Mouse (Mus musculus): ENCODE data around the gene Ccdc103. TPM values are rescaled to one million over a fixed set of nuclear protein-coding genes. Genes with fewer than 3 reads are reported as not detected.
A peak's percentile ranks its signal among the peaks of the same experiment; 100 is the strongest.

The Ccdc103 gene
- polyA plus RNA-seq, 1 experiment from 2014 or later = 2.3 TPM

- Histone ChIP-seq H3K27me3 (ENCODE audit: control insufficient read depth, insufficient read depth, low read length) (peaks cover 14% of the 10 kb centered on the region; the same call in 1 of the 2 replicates), H3K4me2 (ENCODE audit: low read depth, low read length, severe bottlenecking) (no peak overlapping the region), H3K36me3 (ENCODE audit: control insufficient read depth, insufficient read depth, low read length) (no peaks in the 10 kb centered on the region), H3K4me1 (replicated peaks; ENCODE audit: control insufficient read depth, insufficient read depth, low read length) (peaks cover 2% of the 10 kb centered on the region; the same call in 1 of the 2 replicates), H3K4me3 (ENCODE audit: low read depth, low read length) (no peak overlapping the region), H3K9ac (ENCODE audit: low read length) (no peak overlapping the region), H3K27ac (ENCODE audit: low read depth, low read length) (no peak overlapping the region), H3K9me3 (ENCODE audit: control insufficient read depth, low read length) (no peaks in the 10 kb centered on the region)
- WGBS = 81% methylated on average over 20 of the region's 20 CpGs
- ATAC-seq (replicated peaks; ENCODE audit: low FRiP score) (no peak), DNase-seq (ENCODE audit: low spot score) (no peak)
Measured at GRCm38 (mm10) chr11:102896641-102897040, 15.6 kb downstream of the Ccdc103 start.

GRCm38 (mm10) chr11:102898408-102898807 lies 17.4 kb downstream of the Ccdc103 start:
- no peaks in the 10 kb centered on the region for H3K9me3 ChIP-seq (ENCODE audit: control insufficient read depth, low read length)
- peaks cover 7% of the 10 kb centered on the region; the same call in 1 of the 2 replicates for H3K27me3 ChIP-seq (ENCODE audit: control insufficient read depth, insufficient read depth, low read length)
- H3K27ac ChIP-seq (ENCODE audit: low read depth, low read length) = no peak overlapping the region
- no peak overlapping the region for H3K4me3 ChIP-seq (ENCODE audit: low read depth, low read length)
- no peaks in the 10 kb centered on the region for H3K4me1 ChIP-seq (replicated peaks; ENCODE audit: control insufficient read depth, insufficient read depth, low read length)
- ATAC-seq (replicated peaks; ENCODE audit: low FRiP score) (no peak), DNase-seq (ENCODE audit: low spot score) (no peak)
- H3K4me2 ChIP-seq (ENCODE audit: low read depth, low read length, severe bottlenecking) = no peak overlapping the region
- WGBS = 78% methylated on average over 9 of the region's 9 CpGs
- no peaks in the 10 kb centered on the region for H3K36me3 ChIP-seq (ENCODE audit: control insufficient read depth, insufficient read depth, low read length)
- H3K9ac ChIP-seq (ENCODE audit: low read length) = no peak overlapping the region

DNA sequence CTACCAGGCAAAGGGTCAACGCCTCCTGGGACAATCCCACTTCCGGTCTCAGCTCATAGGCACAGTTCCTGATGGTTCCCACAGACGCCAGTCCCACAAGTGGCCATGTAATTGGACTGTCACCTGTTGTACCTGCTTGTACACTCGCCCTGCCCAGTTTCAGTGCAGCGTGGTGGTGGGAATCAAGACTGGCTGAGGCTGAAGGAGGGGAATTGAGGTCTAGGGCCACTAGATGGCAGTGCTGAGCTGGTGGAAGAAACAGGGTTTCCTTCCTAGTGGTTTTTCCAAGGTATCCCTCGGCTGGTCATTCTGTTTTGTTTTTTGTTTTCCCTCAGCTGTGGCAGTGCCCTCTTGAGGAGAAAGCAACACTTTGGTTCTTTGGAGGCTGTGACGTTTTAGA lies 19.8 kb downstream of the Ccdc103 start, which contains the start of gene Gfap:
TSS of gene Gfap (minus strand) at position 150 of the 400 bp plus-strand sequence.
- Histone ChIP-seq H3K27ac (ENCODE audit: low read depth, low read length) (no peak within 1 kb of the TSS), H3K4me1 (replicated peaks; ENCODE audit: control insufficient read depth, insufficient read depth, low read length) (no peaks in the 10 kb centered on the region), H3K9ac (ENCODE audit: low read length) (no peak within 1 kb of the TSS), H3K9me3 (ENCODE audit: control insufficient read depth, low read length) (no peaks in the 10 kb centered on the region), H3K4me3 (ENCODE audit: low read depth, low read length) (no peak within 1 kb of the TSS), H3K4me2 (ENCODE audit: low read depth, low read length, severe bottlenecking) (no peak within 1 kb of the TSS), H3K36me3 (ENCODE audit: control insufficient read depth, insufficient read depth, low read length) (no peaks in the 10 kb centered on the region; the same call in 1 of the 2 replicates), H3K27me3 (ENCODE audit: control insufficient read depth, insufficient read depth, low read length) (no peaks in the 10 kb centered on the region)
- ATAC-seq (replicated peaks; ENCODE audit: low FRiP score) (no peak), DNase-seq (ENCODE audit: low spot score) (peak; percentile 91)
- 14% methylated on average over 7 of the region's 7 CpGs for WGBS

DNA sequence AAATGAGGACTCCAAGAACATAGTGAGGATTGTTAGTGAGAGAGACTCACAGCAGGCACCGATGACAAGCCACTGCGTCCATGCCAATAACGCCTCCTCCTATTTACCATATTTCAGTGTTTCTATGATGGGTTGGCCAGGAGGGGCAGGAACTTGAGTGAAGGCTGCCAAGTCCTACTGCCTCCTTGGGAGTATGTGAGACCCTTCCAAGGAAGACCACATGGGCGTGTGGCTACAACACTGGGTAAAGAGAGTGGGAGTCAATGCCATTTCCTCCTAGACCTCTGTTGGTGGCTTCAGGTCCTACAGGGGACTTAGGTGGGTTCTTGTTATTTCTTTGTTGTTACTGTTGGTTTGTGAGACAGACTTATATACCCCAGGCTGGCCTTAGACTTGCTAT lies 20.2 kb downstream of the Ccdc103 start:
- Histone ChIP-seq H3K4me2 (ENCODE audit: low read depth, low read length, severe bottlenecking) (no peak overlapping the region), H3K4me1 (replicated peaks; ENCODE audit: control insufficient read depth, insufficient read depth, low read length) (no peaks in the 10 kb centered on the region), H3K4me3 (ENCODE audit: low read depth, low read length) (no peak overlapping the region), H3K9ac (ENCODE audit: low read length) (no peak overlapping the region), H3K27me3 (ENCODE audit: control insufficient read depth, insufficient read depth, low read length) (no peaks in the 10 kb centered on the region), H3K27ac (ENCODE audit: low read depth, low read length) (no peak overlapping the region), H3K36me3 (ENCODE audit: control insufficient read depth, insufficient read depth, low read length) (no peaks in the 10 kb centered on the region; the same call in 1 of the 2 replicates), H3K9me3 (ENCODE audit: control insufficient read depth, low read length) (no peaks in the 10 kb centered on the region)
- 62% methylated on average over 4 of the region's 4 CpGs for WGBS
- DNase-seq (ENCODE audit: low spot score) = no peak
- no peak for ATAC-seq (replicated peaks; ENCODE audit: low FRiP score)

DNA sequence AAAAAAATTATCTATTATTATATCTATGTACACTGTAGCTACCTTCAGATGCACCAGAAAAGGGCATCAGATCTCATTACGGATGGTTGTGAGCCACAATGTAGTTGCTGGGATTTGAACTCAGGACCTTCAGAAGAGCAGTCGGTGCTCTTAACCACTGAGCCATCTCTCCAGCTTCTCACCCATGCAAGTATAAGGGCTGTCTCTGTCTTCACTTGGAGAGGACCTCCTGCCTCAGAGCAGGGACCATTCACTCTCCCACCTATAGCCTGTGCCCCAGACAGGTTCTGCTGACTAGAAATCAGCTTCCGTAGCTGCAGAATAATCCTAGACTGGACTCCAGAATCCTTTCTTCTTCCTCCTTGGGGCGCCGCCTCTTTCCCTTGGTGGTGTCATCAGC lies 21.1 kb downstream of the Ccdc103 start:
- 77% methylated on average over 5 of the region's 5 CpGs for WGBS
- DNase-seq (ENCODE audit: low spot score) (no peak), ATAC-seq (replicated peaks; ENCODE audit: low FRiP score) (no peak)
- no peak overlapping the region for H3K27ac ChIP-seq (ENCODE audit: low read depth, low read length)
- no peak overlapping the region for H3K4me3 ChIP-seq (ENCODE audit: low read depth, low read length)
- H3K27me3 ChIP-seq (ENCODE audit: control insufficient read depth, insufficient read depth, low read length) = no peaks in the 10 kb centered on the region
- no peaks in the 10 kb centered on the region for H3K9me3 ChIP-seq (ENCODE audit: control insufficient read depth, low read length)
- no peak overlapping the region for H3K9ac ChIP-seq (ENCODE audit: low read length)
- peaks cover 3% of the 10 kb centered on the region; the same call in 1 of the 2 replicates for H3K36me3 ChIP-seq (ENCODE audit: control insufficient read depth, insufficient read depth, low read length)
- no peak overlapping the region for H3K4me2 ChIP-seq (ENCODE audit: low read depth, low read length, severe bottlenecking)
- H3K4me1 ChIP-seq (replicated peaks; ENCODE audit: control insufficient read depth, insufficient read depth, low read length) = no peaks in the 10 kb centered on the region

GRCm38 (mm10) chr11:102903654-102904053 lies 22.6 kb downstream of the Ccdc103 start:
- no peak overlapping the region for H3K9ac ChIP-seq (ENCODE audit: low read length)
- H3K9me3 ChIP-seq (ENCODE audit: control insufficient read depth, low read length) = no peaks in the 10 kb centered on the region
- H3K4me1 ChIP-seq (replicated peaks; ENCODE audit: control insufficient read depth, insufficient read depth, low read length) = no peaks in the 10 kb centered on the region
- no peaks in the 10 kb centered on the region for H3K27me3 ChIP-seq (ENCODE audit: control insufficient read depth, insufficient read depth, low read length)
- ATAC-seq (replicated peaks; ENCODE audit: low FRiP score) (no peak), DNase-seq (ENCODE audit: low spot score) (peak; percentile 47)
- no peak overlapping the region for H3K4me3 ChIP-seq (ENCODE audit: low read depth, low read length)
- H3K27ac ChIP-seq (ENCODE audit: low read depth, low read length) = no peak overlapping the region
- H3K36me3 ChIP-seq (ENCODE audit: control insufficient read depth, insufficient read depth, low read length) = peaks cover 14% of the 10 kb centered on the region; the same call in 1 of the 2 replicates
- WGBS = 81% methylated on average over 7 of the region's 7 CpGs
- no peak overlapping the region for H3K4me2 ChIP-seq (ENCODE audit: low read depth, low read length, severe bottlenecking)

DNA sequence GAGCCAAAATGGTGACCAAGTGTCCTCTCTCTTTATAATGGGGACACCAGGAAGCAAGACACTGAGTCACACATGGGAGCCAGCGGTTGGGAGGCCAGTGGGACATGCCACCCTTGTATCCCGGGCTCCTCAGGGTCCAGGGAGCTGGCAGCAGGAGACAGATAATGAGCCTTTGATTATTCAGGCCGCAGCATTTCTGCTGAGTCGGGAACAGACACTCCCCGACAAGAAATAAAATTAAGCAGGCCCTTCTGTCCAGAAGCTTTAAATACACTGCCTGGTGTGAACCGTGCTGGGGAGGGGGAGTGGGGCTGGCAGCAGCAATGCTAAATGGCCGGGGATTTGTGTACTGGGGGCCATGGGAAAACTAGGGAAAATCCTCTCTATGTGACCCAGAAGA lies 30.4 kb downstream of the Ccdc103 start:
- 84% methylated on average over 7 of the region's 7 CpGs for WGBS

GRCm38 (mm10) chr11:102915380-102915779 lies 34.4 kb downstream of the Ccdc103 start:
- Histone ChIP-seq H3K9ac (ENCODE audit: low read length) (no peak overlapping the region), H3K27ac (ENCODE audit: low read depth, low read length) (no peak overlapping the region), H3K27me3 (ENCODE audit: control insufficient read depth, insufficient read depth, low read length) (no peaks in the 10 kb centered on the region), H3K4me2 (ENCODE audit: low read depth, low read length, severe bottlenecking) (no peak overlapping the region), H3K36me3 (ENCODE audit: control insufficient read depth, insufficient read depth, low read length) (peaks cover 15% of the 10 kb centered on the region), H3K4me1 (replicated peaks; ENCODE audit: control insufficient read depth, insufficient read depth, low read length) (no peaks in the 10 kb centered on the region), H3K9me3 (ENCODE audit: control insufficient read depth, low read length) (no peaks in the 10 kb centered on the region), H3K4me3 (ENCODE audit: low read depth, low read length) (no peak overlapping the region)
- WGBS = 93% methylated on average over 9 of the region's 9 CpGs
- no peak for ATAC-seq (replicated peaks; ENCODE audit: low FRiP score)
- DNase-seq (ENCODE audit: low spot score) = no peak

More for the DNA sequence above, 30.4 kb downstream of the Ccdc103 start:
- Histone ChIP-seq H3K4me2 (ENCODE audit: low read depth, low read length, severe bottlenecking) (no peak overlapping the region), H3K36me3 (ENCODE audit: control insufficient read depth, insufficient read depth, low read length) (peaks cover 32% of the 10 kb centered on the region), H3K27me3 (ENCODE audit: control insufficient read depth, insufficient read depth, low read length) (no peaks in the 10 kb centered on the region), H3K9me3 (ENCODE audit: control insufficient read depth, low read length) (no peaks in the 10 kb centered on the region), H3K9ac (ENCODE audit: low read length) (no peak overlapping the region), H3K27ac (ENCODE audit: low read depth, low read length) (no peak overlapping the region), H3K4me1 (replicated peaks; ENCODE audit: control insufficient read depth, insufficient read depth, low read length) (no peaks in the 10 kb centered on the region), H3K4me3 (ENCODE audit: low read depth, low read length) (no peak overlapping the region)
- DNase-seq (ENCODE audit: low spot score) = peak; percentile 35
- no peak for ATAC-seq (replicated peaks; ENCODE audit: low FRiP score)

- WGBS = 94% methylated on average over 4 of the region's 4 CpGs
- no peak for ATAC-seq (replicated peaks; ENCODE audit: low FRiP score)
- H3K36me3 ChIP-seq (ENCODE audit: control insufficient read depth, insufficient read depth, low read length) = peaks cover 14% of the 10 kb centered on the region
Measured at GRCm38 (mm10) chr11:102918077-102918476, 37.1 kb downstream of the Ccdc103 start.

More at GRCm38 (mm10) chr11:102918077-102918476, 37.1 kb downstream of the Ccdc103 start:
- Histone ChIP-seq H3K9me3 (ENCODE audit: control insufficient read depth, low read length) (no peaks in the 10 kb centered on the region), H3K27ac (ENCODE audit: low read depth, low read length) (no peak overlapping the region), H3K4me1 (replicated peaks; ENCODE audit: control insufficient read depth, insufficient read depth, low read length) (0 out of 2 replicates have a peak, but pooled peaks cover 2% of the 10 kb centered on the region), H3K27me3 (ENCODE audit: control insufficient read depth, insufficient read depth, low read length) (no peaks in the 10 kb centered on the region), H3K4me2 (ENCODE audit: low read depth, low read length, severe bottlenecking) (no peak overlapping the region), H3K4me3 (ENCODE audit: low read depth, low read length) (no peak overlapping the region), H3K9ac (ENCODE audit: low read length) (no peak overlapping the region)
- no peak for DNase-seq (ENCODE audit: low spot score)
